Mouse (Mus musculus) embryonic facial prominence, embryonic 13.5 days (tissue): ENCODE measurements around the gene Ccr10. TPM values are rescaled to one million over a fixed set of nuclear protein-coding genes. Genes with fewer than 3 reads are reported as not detected.

ENCODE experiments used
- ATAC-seq: fragments of 200-750 bp; cut with Nextera tagmentation; 2 replicates; pipeline ENCODE4 v1.8.0; 2017; ENCODE audit warnings: low read depth; ENCODE audit not compliant: insufficient number of reproducible peaks, insufficient read depth, low FRiP score, low TSS enrichment
- H3K27ac ChIP-seq: fragments of 300-500 bp; sonication (generic); 2 replicates; pipeline ENCODE4 v1.5.1; 2015; ENCODE audit warnings: moderate library complexity, mild to moderate bottlenecking, inconsistent platforms
- H3K27me3 ChIP-seq: fragments of 300-500 bp; sonication (generic); 2 replicates; pipeline ENCODE4 v1.6.1; 2015; ENCODE audit warnings: mild to moderate bottlenecking, inconsistent platforms
- H3K36me3 ChIP-seq: fragments of 300-500 bp; sonication (generic); 2 replicates; pipeline ENCODE4 v1.6.1; 2015; ENCODE audit warnings: mild to moderate bottlenecking, inconsistent platforms
- H3K4me1 ChIP-seq: fragments of 300-500 bp; sonication (generic); 2 replicates; pipeline ENCODE4 v1.6.1; 2015; ENCODE audit warnings: inconsistent platforms
- H3K4me2 ChIP-seq: fragments of 300-500 bp; sonication (generic); 2 replicates; pipeline ENCODE4 v1.6.1; 2015; ENCODE audit warnings: moderate library complexity, mild to moderate bottlenecking, inconsistent platforms
- H3K4me3 ChIP-seq: fragments of 300-500 bp; sonication (generic); 2 replicates; pipeline ENCODE4 v1.5.1; 2015; ENCODE audit warnings: mild to moderate bottlenecking, inconsistent platforms
- H3K9ac ChIP-seq: fragments of 300-500 bp; sonication (generic); 2 replicates; pipeline ENCODE4 v1.6.1; 2015; ENCODE audit warnings: mild to moderate bottlenecking, inconsistent platforms
- H3K9me3 ChIP-seq: fragments of 300-500 bp; sonication (generic); 2 replicates; pipeline ENCODE4 v1.6.1; 2016; ENCODE audit warnings: inconsistent platforms
- WGBS: fragments of 180-500 bp; shearing (Covaris S2); methylation state at CpG from one replicate; pipeline ENCODE4 v1.1.7; 2015; ENCODE audit warnings: mixed read lengths; 5-methylcytosine and 5-hydroxymethylcytosine counted together
- polyA plus RNA-seq: library from polyadenylated mRNA; unstranded; fragments of >200 nt; fragmentation: Nextera tagmentation; extraction: Ambion mirVana; gene quantifications from 2 replicates; pipeline ENCODE4 v1.2.1, GENCODE M21; 2015

Gene Ccr10
- polyA plus RNA-seq, 1 experiment from 2014 or later = 0.27 TPM

GRCm38 (mm10) chr11:101168301-101168980 lies 6.8 kb downstream of the Ccr10 start:
- ATAC-seq = no peak
- 59% methylated on average over 15 of the region's 18 CpGs for WGBS
- Histone ChIP-seq H3K9ac (no peak overlapping the region), H3K27me3 (peaks cover 79% of the 10 kb centered on the region), H3K9me3 (no peaks in the 10 kb centered on the region), H3K27ac (no peak overlapping the region), H3K4me2 (peak overlapping the region; percentile 92), H3K4me1 (peaks cover 66% of the 10 kb centered on the region), H3K4me3 (0 out of 2 replicates have a peak overlapping the region, but pooled peaks have one; percentile 1), H3K36me3 (peaks cover 30% of the 10 kb centered on the region)

GRCm38 (mm10) chr11:101167963-101168300 lies 7.3 kb downstream of the Ccr10 start:
- Histone ChIP-seq H3K4me1 (peaks cover 63% of the 10 kb centered on the region), H3K36me3 (peaks cover 35% of the 10 kb centered on the region)
- 51% methylated on average over 8 of the region's 8 CpGs for WGBS

DNA sequence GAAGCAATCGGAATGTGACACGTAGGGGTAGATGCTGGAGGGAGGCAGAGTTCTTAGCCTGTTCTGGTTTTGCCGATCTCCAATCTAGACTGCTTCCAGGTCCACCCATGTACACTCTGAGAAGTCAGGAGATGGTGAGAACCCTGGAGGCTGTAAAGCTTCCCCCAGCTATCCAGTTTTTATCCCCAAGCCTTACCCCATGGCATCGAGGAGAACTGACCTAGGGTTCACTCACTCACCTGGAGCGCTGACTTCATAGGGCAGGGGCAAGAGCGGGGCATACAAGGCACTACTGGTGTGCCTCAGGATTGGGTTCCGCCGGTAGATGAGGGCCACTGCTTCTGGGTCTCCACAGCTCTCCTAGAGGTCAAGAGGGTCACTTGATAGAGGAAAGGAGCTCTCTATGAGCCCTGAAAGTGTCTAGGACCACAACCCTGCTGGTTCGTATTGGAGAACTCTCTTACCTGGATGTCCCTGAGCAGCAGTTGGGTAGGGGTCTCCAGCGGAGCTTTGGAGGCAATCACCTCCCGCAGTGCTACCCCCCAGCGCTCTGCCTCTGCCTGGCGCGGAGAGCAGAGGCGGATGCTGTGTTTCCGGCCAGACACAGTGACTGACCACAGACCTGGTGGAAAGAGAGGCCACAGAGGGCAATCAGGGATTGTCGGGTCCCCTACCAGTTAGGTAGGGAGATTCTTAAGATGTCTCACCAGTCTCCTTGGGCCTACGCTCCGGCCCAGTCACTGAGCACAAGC lies 7.9 kb downstream of the Ccr10 start:
- WGBS = 50% methylated on average over 19 of the region's 19 CpGs

More at GRCm38 (mm10) chr11:101167963-101168300, 7.3 kb downstream of the Ccr10 start:
- Histone ChIP-seq H3K4me2 (no peak overlapping the region), H3K27ac (no peak overlapping the region), H3K4me3 (0 out of 2 replicates have a peak overlapping the region, but pooled peaks have one; percentile 1), H3K9ac (no peak overlapping the region), H3K9me3 (no peaks in the 10 kb centered on the region), H3K27me3 (peaks cover 79% of the 10 kb centered on the region)
- ATAC-seq = no peak

DNA sequence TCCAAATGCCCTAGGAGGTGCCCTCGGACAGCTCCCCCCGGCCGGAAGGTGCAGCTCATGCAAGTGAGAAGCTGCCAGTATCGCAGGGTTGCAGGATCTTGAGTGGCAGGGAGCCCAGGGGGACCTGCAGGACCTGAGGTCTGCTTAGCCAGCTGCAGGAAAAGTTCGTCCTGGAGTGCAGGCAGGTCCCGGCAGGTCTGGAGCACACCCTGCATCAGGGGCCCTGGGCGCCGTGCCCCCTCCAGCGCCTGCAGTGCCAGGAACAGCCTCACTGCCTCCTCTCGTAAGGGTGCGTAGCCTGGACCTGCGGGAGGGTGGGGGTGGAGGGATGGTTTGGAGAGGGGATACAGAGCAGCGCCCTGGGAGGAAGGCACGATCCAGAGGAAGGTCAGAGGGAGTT lies 8.9 kb downstream of the Ccr10 start:
- Histone ChIP-seq H3K4me2 (0 out of 2 replicates have a peak overlapping the region, but pooled peaks have one; percentile 14), H3K4me3 (peak overlapping the region; percentile 7; the same call in 1 of the 2 replicates), H3K9ac (no peak overlapping the region), H3K4me1 (peaks cover 53% of the 10 kb centered on the region), H3K9me3 (no peaks in the 10 kb centered on the region), H3K36me3 (peaks cover 49% of the 10 kb centered on the region), H3K27me3 (peaks cover 92% of the 10 kb centered on the region), H3K27ac (no peak overlapping the region)
- WGBS = 37% methylated on average over 14 of the region's 14 CpGs
- no peak for ATAC-seq

More for the DNA sequence above, 7.9 kb downstream of the Ccr10 start:
- H3K27me3 ChIP-seq = peaks cover 83% of the 10 kb centered on the region
- peaks cover 39% of the 10 kb centered on the region for H3K36me3 ChIP-seq
- no peak for ATAC-seq
- H3K27ac ChIP-seq = no peak overlapping the region
- no peak overlapping the region for H3K9ac ChIP-seq
- 0 out of 2 replicates have a peak overlapping the region, but pooled peaks have one; percentile 9 for H3K4me3 ChIP-seq
- no peak overlapping the region for H3K4me2 ChIP-seq
- H3K9me3 ChIP-seq = no peaks in the 10 kb centered on the region
- peaks cover 60% of the 10 kb centered on the region for H3K4me1 ChIP-seq

DNA sequence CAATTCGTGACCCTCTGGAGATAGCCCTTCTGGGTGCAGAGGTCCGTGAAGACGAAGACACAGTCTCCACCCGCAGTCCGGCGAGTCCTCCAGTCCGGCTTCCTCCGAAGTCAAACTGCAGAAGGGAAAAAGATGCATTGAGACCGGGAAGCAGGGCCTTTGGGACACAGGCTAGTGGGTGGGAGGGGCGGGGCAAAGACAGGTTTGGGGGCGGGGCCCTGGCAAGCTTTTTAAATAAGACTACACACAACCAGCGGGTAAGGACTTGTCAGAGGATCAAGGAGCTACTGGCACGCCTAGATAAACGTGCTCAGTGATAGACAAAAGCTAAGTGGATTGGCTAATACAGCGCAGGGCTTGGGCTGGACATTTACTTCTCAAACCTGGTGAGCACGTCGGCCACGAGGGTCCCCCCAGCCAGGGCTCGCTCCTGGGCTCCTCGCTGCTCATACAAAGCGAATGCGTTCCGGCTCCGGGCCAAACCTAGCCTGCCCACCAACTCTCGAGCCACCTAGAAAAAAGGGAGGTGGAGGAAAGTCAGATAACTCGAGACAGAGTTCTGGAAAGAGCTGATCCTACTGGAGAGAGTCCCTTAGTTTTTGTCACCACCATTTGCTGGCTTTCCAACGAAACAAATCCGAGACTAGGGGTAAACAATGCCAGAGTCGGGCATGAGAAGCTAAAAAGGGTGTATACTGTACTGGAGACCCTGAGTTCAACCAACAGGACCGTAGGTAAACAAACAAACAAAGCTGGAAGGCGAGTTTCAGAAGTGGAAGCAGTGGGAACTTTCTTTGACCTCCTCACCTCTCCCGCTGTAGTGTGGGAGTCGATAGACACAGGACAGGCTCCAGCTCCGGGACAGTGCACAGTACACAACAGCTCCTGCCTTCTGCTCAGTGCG lies 10.3 kb downstream of the Ccr10 start:
- Histone ChIP-seq H3K4me1 (peaks cover 45% of the 10 kb centered on the region), H3K36me3 (peaks cover 53% of the 10 kb centered on the region), H3K27me3 (peaks cover 85% of the 10 kb centered on the region), H3K9me3 (no peaks in the 10 kb centered on the region), H3K9ac (no peak overlapping the region), H3K27ac (no peak overlapping the region), H3K4me2 (peak overlapping the region; percentile 70), H3K4me3 (peak overlapping the region; percentile 42)
- ATAC-seq = 0 out of 2 replicates have a peak, but pooled peaks have one; percentile 27
- WGBS = 15% methylated on average over 35 of the region's 35 CpGs

DNA sequence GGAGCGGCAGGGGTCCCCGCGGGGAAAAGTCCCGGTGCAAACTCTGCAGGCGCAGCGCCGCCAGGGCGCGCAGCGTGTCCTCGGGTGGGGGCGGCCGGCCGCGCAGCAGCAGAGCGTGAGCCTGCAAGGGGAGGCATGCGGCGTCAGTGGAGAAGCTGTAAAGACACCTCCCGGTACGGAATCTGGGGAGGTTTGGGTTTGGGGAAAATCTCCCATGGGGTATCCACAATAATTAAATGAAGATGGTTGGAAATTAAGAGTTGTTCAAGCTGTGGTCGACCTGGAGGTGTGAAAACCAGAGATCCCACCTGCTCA lies 10.9 kb downstream of the Ccr10 start:
- Histone ChIP-seq H3K27ac (no peak overlapping the region), H3K4me2 (peak overlapping the region; percentile 70), H3K4me1 (peaks cover 39% of the 10 kb centered on the region), H3K27me3 (peaks cover 78% of the 10 kb centered on the region), H3K36me3 (peaks cover 53% of the 10 kb centered on the region), H3K9ac (peak overlapping the region; percentile 68), H3K9me3 (no peaks in the 10 kb centered on the region), H3K4me3 (peak overlapping the region; percentile 42)
- 5% methylated on average over 21 of the region's 21 CpGs for WGBS
- no peak for ATAC-seq

DNA sequence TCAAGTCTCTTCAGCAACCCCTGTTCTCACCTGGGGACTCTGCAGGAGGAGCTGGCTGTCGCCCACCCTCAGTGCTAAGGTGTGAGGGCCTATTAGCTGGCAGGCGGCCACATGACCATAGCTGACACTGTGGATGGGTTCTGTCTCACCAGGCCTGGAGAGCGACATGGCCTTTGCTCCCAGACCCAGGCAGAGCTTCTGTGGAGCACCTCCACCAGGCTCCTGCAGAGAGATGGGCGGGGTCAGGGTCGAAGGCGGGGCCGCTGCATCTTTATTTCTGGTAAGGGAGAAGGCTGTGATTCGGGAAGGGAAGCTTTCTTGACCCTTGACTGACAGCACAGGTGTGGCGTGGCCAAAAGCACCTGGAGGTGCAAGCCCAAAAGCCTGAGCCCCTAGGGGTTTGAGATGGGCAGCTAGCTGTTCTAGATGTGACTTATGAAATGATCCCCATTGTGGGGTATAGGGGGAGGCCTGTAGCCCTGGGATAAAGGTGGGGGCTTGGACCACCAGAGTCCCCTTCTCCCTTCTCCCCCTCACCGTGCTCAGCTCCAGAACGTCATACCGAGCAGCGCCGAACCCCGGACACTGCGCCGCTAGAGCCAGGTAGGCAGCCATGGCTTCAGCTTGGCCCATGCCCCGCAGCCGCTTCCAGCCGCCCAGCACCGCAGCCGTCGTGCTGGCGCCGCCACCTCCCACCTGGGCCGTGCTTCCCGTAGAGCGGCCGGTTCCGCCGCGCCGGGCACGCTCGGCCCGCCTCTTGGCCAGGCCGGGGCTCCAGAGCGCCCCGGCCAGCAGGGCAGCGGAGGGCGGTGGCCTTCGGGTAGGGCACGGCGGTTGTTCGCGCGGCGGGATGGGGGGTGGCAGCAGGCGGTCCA lies 11.5 kb downstream of the Ccr10 start:
- Histone ChIP-seq H3K9ac (peak overlapping the region; percentile 68), H3K9me3 (no peaks in the 10 kb centered on the region)

GRCm38 (mm10) chr11:101162772-101163171 lies 12.5 kb downstream of the Ccr10 start:
- H3K4me3 ChIP-seq = no peak overlapping the region
- peaks cover 51% of the 10 kb centered on the region for H3K36me3 ChIP-seq
- ATAC-seq = no peak
- no peaks in the 10 kb centered on the region for H3K9me3 ChIP-seq
- H3K27me3 ChIP-seq = peaks cover 63% of the 10 kb centered on the region
- 59% methylated on average over 5 of the region's 5 CpGs for WGBS
- H3K4me2 ChIP-seq = no peak overlapping the region
- peaks cover 25% of the 10 kb centered on the region for H3K4me1 ChIP-seq
- no peak overlapping the region for H3K9ac ChIP-seq
- no peak overlapping the region for H3K27ac ChIP-seq

More for the DNA sequence above, 11.5 kb downstream of the Ccr10 start:
- Histone ChIP-seq H3K4me3 (peak overlapping the region; percentile 42), H3K36me3 (peaks cover 53% of the 10 kb centered on the region), H3K4me1 (peaks cover 34% of the 10 kb centered on the region), H3K27ac (no peak overlapping the region), H3K4me2 (peak overlapping the region; percentile 70), H3K27me3 (peaks cover 72% of the 10 kb centered on the region)
- ATAC-seq = no peak
- WGBS = 9% methylated on average over 49 of the region's 49 CpGs

GRCm38 (mm10) chr11:101162301-101162700 lies 12.9 kb downstream of the Ccr10 start:
- Histone ChIP-seq H3K4me3 (no peak overlapping the region), H3K4me2 (no peak overlapping the region), H3K4me1 (peaks cover 23% of the 10 kb centered on the region), H3K9me3 (no peaks in the 10 kb centered on the region), H3K27ac (no peak overlapping the region), H3K27me3 (peaks cover 58% of the 10 kb centered on the region), H3K36me3 (peaks cover 46% of the 10 kb centered on the region), H3K9ac (no peak overlapping the region)
- 56% methylated on average over 5 of the region's 5 CpGs for WGBS
- ATAC-seq = no peak

DNA sequence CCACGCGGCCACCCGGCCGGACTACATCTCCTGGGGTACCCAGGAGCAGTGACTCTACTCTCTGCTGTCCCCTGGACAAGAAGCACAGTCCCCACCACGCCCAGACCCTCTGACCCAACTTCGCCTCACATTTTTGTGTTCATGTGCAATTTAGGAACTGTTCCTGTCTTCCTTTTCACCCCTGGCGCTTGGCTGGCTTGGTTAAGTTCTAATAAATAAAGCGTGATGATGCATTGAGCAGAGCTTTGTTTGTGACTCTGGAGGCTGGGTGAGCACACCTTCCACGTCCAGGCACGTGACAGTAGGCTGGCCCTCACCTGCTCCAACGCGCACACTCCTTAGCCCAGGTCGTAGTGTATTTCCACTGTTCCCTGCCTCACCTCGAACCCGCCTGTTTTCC lies 13.7 kb downstream of the Ccr10 start:
- Histone ChIP-seq H3K9me3 (no peaks in the 10 kb centered on the region), H3K4me3 (no peak overlapping the region), H3K4me2 (no peak overlapping the region), H3K36me3 (peaks cover 40% of the 10 kb centered on the region), H3K9ac (no peak overlapping the region), H3K27ac (no peak overlapping the region), H3K4me1 (peaks cover 23% of the 10 kb centered on the region), H3K27me3 (peaks cover 51% of the 10 kb centered on the region)
- WGBS = 83% methylated on average over 15 of the region's 15 CpGs
- no peak for ATAC-seq
